Mouse (Mus musculus): ENCODE data around the gene 6430548M08Rik. TPM values are rescaled to one million over a fixed set of nuclear protein-coding genes. Genes with fewer than 3 reads are reported as not detected.

Gene 6430548M08Rik
- 33.6 and 35.7 TPM in 2 replicates for polyA plus RNA-seq (2015; fragmentation: Nextera tagmentation; extraction: Ambion mirVana)

- H3K36me3 ChIP-seq (replicated peaks), result no peaks in the 10 kb centered on the region
- H3K9me3 ChIP-seq, result no peaks in the 10 kb centered on the region
- peaks cover 21% of the 10 kb centered on the region for H3K4me1 ChIP-seq
- H3K9ac ChIP-seq, result peak within 1 kb of the TSS; percentile 81
- WGBS, result under 1% methylated on average over 61 of the region's 61 CpGs
- peak; percentile 96 for ATAC-seq (replicated peaks)
- peak within 1 kb of the TSS; percentile 77 for H3K4me2 ChIP-seq
- peaks cover 6% of the 10 kb centered on the region; the same call in 1 of the 2 replicates for H3K27me3 ChIP-seq (replicated peaks)
- H3K27ac ChIP-seq, result peak within 1 kb of the TSS; percentile 90
- peak within 1 kb of the TSS; percentile 86 for H3K4me3 ChIP-seq
These were observed at the start of gene 6430548M08Rik for GRCm38 (mm10) chr8:120113758-120114255. Gene 6430548M08Rik, plus strand, starts transcription at chr8:120114152.

GRCm38 (mm10) chr8:120065611-120066010 is 48.3 kb upstream of the 6430548M08Rik start:
- Histone ChIP-seq H3K27ac (no peak overlapping the region), H3K27me3 (replicated peaks) (no peaks in the 10 kb centered on the region), H3K4me3 (no peak overlapping the region), H3K4me1 (no peaks in the 10 kb centered on the region), H3K36me3 (replicated peaks) (no peaks in the 10 kb centered on the region), H3K9ac (no peak overlapping the region), H3K4me2 (no peak overlapping the region), H3K9me3 (no peaks in the 10 kb centered on the region)
- WGBS, result 89% methylated on average over 8 of the region's 8 CpGs
- ATAC-seq (replicated peaks), result no peak

- 86% methylated on average over 4 of the region's 4 CpGs for WGBS
- H3K4me2 ChIP-seq, result no peak overlapping the region
- H3K27ac ChIP-seq, result no peak overlapping the region
- ATAC-seq (replicated peaks), result no peak
- H3K4me1 ChIP-seq, result no peaks in the 10 kb centered on the region
- H3K36me3 ChIP-seq (replicated peaks), result no peaks in the 10 kb centered on the region
- no peaks in the 10 kb centered on the region for H3K9me3 ChIP-seq
- H3K27me3 ChIP-seq (replicated peaks), result no peaks in the 10 kb centered on the region
- no peak overlapping the region for H3K4me3 ChIP-seq
- H3K9ac ChIP-seq, result no peak overlapping the region
These were observed 47.7 kb upstream of the 6430548M08Rik start for GRCm38 (mm10) chr8:120066226-120066625.

- Histone ChIP-seq H3K27ac (no peak overlapping the region), H3K9me3 (no peaks in the 10 kb centered on the region), H3K27me3 (replicated peaks) (no peaks in the 10 kb centered on the region), H3K9ac (no peak overlapping the region), H3K4me3 (no peak overlapping the region), H3K4me1 (peaks cover 4% of the 10 kb centered on the region; the same call in 1 of the 2 replicates), H3K36me3 (replicated peaks) (no peaks in the 10 kb centered on the region), H3K4me2 (no peak overlapping the region)
- no peak for ATAC-seq (replicated peaks)
- WGBS, result 61% methylated on average over 19 of the region's 19 CpGs
These were observed 45.9 kb upstream of the 6430548M08Rik start for GRCm38 (mm10) chr8:120067936-120068668.

- Histone ChIP-seq H3K4me1 (peaks cover 4% of the 10 kb centered on the region; the same call in 1 of the 2 replicates), H3K36me3 (replicated peaks) (no peaks in the 10 kb centered on the region), H3K9me3 (no peaks in the 10 kb centered on the region), H3K27me3 (replicated peaks) (no peaks in the 10 kb centered on the region), H3K27ac (no peak overlapping the region), H3K4me2 (no peak overlapping the region), H3K9ac (no peak overlapping the region), H3K4me3 (no peak overlapping the region)
- WGBS, result 29% methylated on average over 4 of the region's 4 CpGs
- peak; percentile 50; the same call in 1 of the 2 replicates for ATAC-seq (replicated peaks)
These were observed 42.3 kb upstream of the 6430548M08Rik start for GRCm38 (mm10) chr8:120071684-120072083.

GRCm38 (mm10) chr8:120072259-120072658 is 41.7 kb upstream of the 6430548M08Rik start:
- ATAC-seq (replicated peaks), result no peak
- Histone ChIP-seq H3K9me3 (no peaks in the 10 kb centered on the region), H3K36me3 (replicated peaks) (no peaks in the 10 kb centered on the region), H3K27ac (no peak overlapping the region), H3K27me3 (replicated peaks) (no peaks in the 10 kb centered on the region), H3K4me3 (no peak overlapping the region), H3K4me2 (no peak overlapping the region), H3K4me1 (peaks cover 4% of the 10 kb centered on the region; the same call in 1 of the 2 replicates), H3K9ac (no peak overlapping the region)
- WGBS, result 46% methylated on average over 9 of the region's 9 CpGs

- H3K27me3 ChIP-seq (replicated peaks), result no peaks in the 10 kb centered on the region
- no peaks in the 10 kb centered on the region for H3K9me3 ChIP-seq
- no peak overlapping the region for H3K9ac ChIP-seq
- H3K4me1 ChIP-seq, result peaks cover 4% of the 10 kb centered on the region; the same call in 1 of the 2 replicates
- no peak overlapping the region for H3K4me3 ChIP-seq
- 86% methylated on average over 8 of the region's 8 CpGs for WGBS
- ATAC-seq (replicated peaks), result no peak
- no peak overlapping the region for H3K4me2 ChIP-seq
- H3K27ac ChIP-seq, result no peak overlapping the region
- H3K36me3 ChIP-seq (replicated peaks), result no peaks in the 10 kb centered on the region
These were observed 41.1 kb upstream of the 6430548M08Rik start for GRCm38 (mm10) chr8:120072827-120073226.

GRCm38 (mm10) chr8:120074516-120074915 is 39.4 kb upstream of the 6430548M08Rik start:
- Histone ChIP-seq H3K36me3 (replicated peaks) (no peaks in the 10 kb centered on the region), H3K9me3 (no peaks in the 10 kb centered on the region), H3K9ac (no peak overlapping the region), H3K4me1 (peaks cover 4% of the 10 kb centered on the region; the same call in 1 of the 2 replicates), H3K27me3 (replicated peaks) (no peaks in the 10 kb centered on the region), H3K27ac (no peak overlapping the region), H3K4me3 (no peak overlapping the region), H3K4me2 (no peak overlapping the region)
- 79% methylated on average over 6 of the region's 6 CpGs for WGBS
- ATAC-seq (replicated peaks), result no peak

- WGBS, result 51% methylated on average over 6 of the region's 6 CpGs
- H3K27me3 ChIP-seq (replicated peaks), result no peaks in the 10 kb centered on the region
These were observed 38.6 kb upstream of the 6430548M08Rik start for GRCm38 (mm10) chr8:120075347-120075746.

GRCm38 (mm10) chr8:120078080-120078479 is 35.9 kb upstream of the 6430548M08Rik start:
- H3K27ac ChIP-seq, result no peak overlapping the region
- no peak overlapping the region for H3K4me2 ChIP-seq
- no peaks in the 10 kb centered on the region for H3K9me3 ChIP-seq
- no peaks in the 10 kb centered on the region for H3K27me3 ChIP-seq (replicated peaks)
- ATAC-seq (replicated peaks), result peak; percentile 57
- peaks cover 20% of the 10 kb centered on the region for H3K36me3 ChIP-seq (replicated peaks)
- H3K4me3 ChIP-seq, result no peak overlapping the region
- H3K9ac ChIP-seq, result no peak overlapping the region
- no peaks in the 10 kb centered on the region for H3K4me1 ChIP-seq
- WGBS, result 17% methylated on average over 10 of the region's 10 CpGs

More at GRCm38 (mm10) chr8:120075347-120075746, 38.6 kb upstream of the 6430548M08Rik start:
- H3K4me2 ChIP-seq, result no peak overlapping the region
- H3K36me3 ChIP-seq (replicated peaks), result no peaks in the 10 kb centered on the region
- peaks cover 4% of the 10 kb centered on the region; the same call in 1 of the 2 replicates for H3K4me1 ChIP-seq
- H3K9ac ChIP-seq, result no peak overlapping the region
- no peak overlapping the region for H3K4me3 ChIP-seq
- no peak overlapping the region for H3K27ac ChIP-seq
- ATAC-seq (replicated peaks), result no peak
- H3K9me3 ChIP-seq, result no peaks in the 10 kb centered on the region

GRCm38 (mm10) chr8:120079361-120079760 is 34.6 kb upstream of the 6430548M08Rik start:
- H3K9ac ChIP-seq, result no peak overlapping the region
- WGBS, result 50% methylated on average over 5 of the region's 5 CpGs
- H3K4me1 ChIP-seq, result no peaks in the 10 kb centered on the region
- no peak for ATAC-seq (replicated peaks)
- H3K27me3 ChIP-seq (replicated peaks), result no peaks in the 10 kb centered on the region
- H3K4me2 ChIP-seq, result no peak overlapping the region
- H3K9me3 ChIP-seq, result no peaks in the 10 kb centered on the region
- no peak overlapping the region for H3K27ac ChIP-seq
- no peak overlapping the region for H3K4me3 ChIP-seq
- peaks cover 23% of the 10 kb centered on the region for H3K36me3 ChIP-seq (replicated peaks)

GRCm38 (mm10) chr8:120083261-120083660 is 30.7 kb upstream of the 6430548M08Rik start:
- no peak overlapping the region for H3K4me3 ChIP-seq
- H3K27me3 ChIP-seq (replicated peaks), result no peaks in the 10 kb centered on the region
- no peak overlapping the region for H3K4me2 ChIP-seq
- H3K36me3 ChIP-seq (replicated peaks), result peaks cover 47% of the 10 kb centered on the region
- no peaks in the 10 kb centered on the region for H3K4me1 ChIP-seq
- no peak for ATAC-seq (replicated peaks)
- no peak overlapping the region for H3K27ac ChIP-seq
- H3K9ac ChIP-seq, result no peak overlapping the region
- no peaks in the 10 kb centered on the region for H3K9me3 ChIP-seq
- 95% methylated on average over 8 of the region's 8 CpGs for WGBS

All from midbrain, embryonic 15.5 days (tissue).